Mouse (Mus musculus): ENCODE results near the gene Lrrc72. TPM values are rescaled to one million over a fixed set of nuclear protein-coding genes. Genes with fewer than 3 reads are reported as not detected.

Gene Lrrc72
- polyA plus RNA-seq, 1 experiment from 2014 or later, result not detected

- no peaks in the 10 kb centered on the region for H3K9me3 ChIP-seq (ENCODE audit: control insufficient read depth, low read length)
- no peak for ATAC-seq (replicated peaks; ENCODE audit: low FRiP score)
- H3K4me1 ChIP-seq (replicated peaks; ENCODE audit: control insufficient read depth, insufficient read depth, low read length), result no peaks in the 10 kb centered on the region
- no peak overlapping the region for H3K27ac ChIP-seq (ENCODE audit: low read depth, low read length)
- H3K4me3 ChIP-seq (ENCODE audit: low read depth, low read length), result no peak overlapping the region
- no peaks in the 10 kb centered on the region for H3K36me3 ChIP-seq (ENCODE audit: control insufficient read depth, insufficient read depth, low read length)
- no peak for DNase-seq (ENCODE audit: low spot score)
- H3K4me2 ChIP-seq (ENCODE audit: low read depth, low read length, severe bottlenecking), result no peak overlapping the region
- no peak overlapping the region for H3K9ac ChIP-seq (ENCODE audit: low read length)
- WGBS, result 85% methylated on average over 3 of the region's 3 CpGs
- no peaks in the 10 kb centered on the region for H3K27me3 ChIP-seq (ENCODE audit: control insufficient read depth, insufficient read depth, low read length)
Measured at GRCm38 (mm10) chr12:36241171-36241570, 12.0 kb downstream of the Lrrc72 start.

- H3K27me3 ChIP-seq (ENCODE audit: control insufficient read depth, insufficient read depth, low read length), result no peaks in the 10 kb centered on the region
- H3K36me3 ChIP-seq (ENCODE audit: control insufficient read depth, insufficient read depth, low read length), result no peaks in the 10 kb centered on the region
- H3K9me3 ChIP-seq (ENCODE audit: control insufficient read depth, low read length), result no peaks in the 10 kb centered on the region
- H3K4me2 ChIP-seq (ENCODE audit: low read depth, low read length, severe bottlenecking), result no peak overlapping the region
- no peak overlapping the region for H3K27ac ChIP-seq (ENCODE audit: low read depth, low read length)
- no peak overlapping the region for H3K4me3 ChIP-seq (ENCODE audit: low read depth, low read length)
- H3K9ac ChIP-seq (ENCODE audit: low read length), result no peak overlapping the region
- WGBS, result 82% methylated on average over 2 of the region's 2 CpGs
- ATAC-seq (replicated peaks; ENCODE audit: low FRiP score) (no peak), DNase-seq (ENCODE audit: low spot score) (no peak)
- no peaks in the 10 kb centered on the region for H3K4me1 ChIP-seq (replicated peaks; ENCODE audit: control insufficient read depth, insufficient read depth, low read length)
Measured at GRCm38 (mm10) chr12:36231386-36231785, 21.8 kb downstream of the Lrrc72 start.

GRCm38 (mm10) chr12:36224392-36224791 is 28.8 kb downstream of the Lrrc72 start:
- H3K9me3 ChIP-seq (ENCODE audit: control insufficient read depth, low read length), result no peaks in the 10 kb centered on the region
- no peak overlapping the region for H3K9ac ChIP-seq (ENCODE audit: low read length)
- no peaks in the 10 kb centered on the region for H3K4me1 ChIP-seq (replicated peaks; ENCODE audit: control insufficient read depth, insufficient read depth, low read length)
- H3K4me2 ChIP-seq (ENCODE audit: low read depth, low read length, severe bottlenecking), result no peak overlapping the region
- WGBS, result 64% methylated on average over 4 of the region's 4 CpGs
- DNase-seq (ENCODE audit: low spot score), result no peak
- H3K27me3 ChIP-seq (ENCODE audit: control insufficient read depth, insufficient read depth, low read length), result no peaks in the 10 kb centered on the region
- no peak for ATAC-seq (replicated peaks; ENCODE audit: low FRiP score)
- no peaks in the 10 kb centered on the region for H3K36me3 ChIP-seq (ENCODE audit: control insufficient read depth, insufficient read depth, low read length)
- H3K27ac ChIP-seq (ENCODE audit: low read depth, low read length), result no peak overlapping the region
- H3K4me3 ChIP-seq (ENCODE audit: low read depth, low read length), result no peak overlapping the region

- H3K4me2 ChIP-seq (ENCODE audit: low read depth, low read length, severe bottlenecking), result no peak overlapping the region
- 90% methylated on average over 10 of the region's 10 CpGs for WGBS
- H3K27ac ChIP-seq (ENCODE audit: low read depth, low read length), result no peak overlapping the region
- H3K36me3 ChIP-seq (ENCODE audit: control insufficient read depth, insufficient read depth, low read length), result no peaks in the 10 kb centered on the region
- no peaks in the 10 kb centered on the region for H3K27me3 ChIP-seq (ENCODE audit: control insufficient read depth, insufficient read depth, low read length)
- DNase-seq (ENCODE audit: low spot score) (no peak), ATAC-seq (replicated peaks; ENCODE audit: low FRiP score) (no peak)
- no peak overlapping the region for H3K9ac ChIP-seq (ENCODE audit: low read length)
- H3K4me3 ChIP-seq (ENCODE audit: low read depth, low read length), result no peak overlapping the region
- no peaks in the 10 kb centered on the region for H3K9me3 ChIP-seq (ENCODE audit: control insufficient read depth, low read length)
- no peaks in the 10 kb centered on the region for H3K4me1 ChIP-seq (replicated peaks; ENCODE audit: control insufficient read depth, insufficient read depth, low read length)
Measured at GRCm38 (mm10) chr12:36216905-36217304, 36.3 kb downstream of the Lrrc72 start.

GRCm38 (mm10) chr12:36216230-36216629 is 37.0 kb downstream of the Lrrc72 start:
- Histone ChIP-seq H3K36me3 (ENCODE audit: control insufficient read depth, insufficient read depth, low read length) (no peaks in the 10 kb centered on the region), H3K27me3 (ENCODE audit: control insufficient read depth, insufficient read depth, low read length) (no peaks in the 10 kb centered on the region), H3K4me3 (ENCODE audit: low read depth, low read length) (no peak overlapping the region), H3K4me1 (replicated peaks; ENCODE audit: control insufficient read depth, insufficient read depth, low read length) (no peaks in the 10 kb centered on the region), H3K9me3 (ENCODE audit: control insufficient read depth, low read length) (no peaks in the 10 kb centered on the region), H3K9ac (ENCODE audit: low read length) (no peak overlapping the region), H3K4me2 (ENCODE audit: low read depth, low read length, severe bottlenecking) (no peak overlapping the region), H3K27ac (ENCODE audit: low read depth, low read length) (no peak overlapping the region)
- 75% methylated on average over 4 of the region's 4 CpGs for WGBS
- ATAC-seq (replicated peaks; ENCODE audit: low FRiP score) (no peak), DNase-seq (ENCODE audit: low spot score) (no peak)

- no peaks in the 10 kb centered on the region for H3K4me1 ChIP-seq (replicated peaks; ENCODE audit: control insufficient read depth, insufficient read depth, low read length)
- 0% methylated on average over 1 of the region's 1 CpGs for WGBS
- H3K36me3 ChIP-seq (ENCODE audit: control insufficient read depth, insufficient read depth, low read length), result no peaks in the 10 kb centered on the region
- H3K27ac ChIP-seq (ENCODE audit: low read depth, low read length), result no peak overlapping the region
- no peaks in the 10 kb centered on the region for H3K27me3 ChIP-seq (ENCODE audit: control insufficient read depth, insufficient read depth, low read length)
- peak; percentile 72 for DNase-seq (ENCODE audit: low spot score)
- H3K9ac ChIP-seq (ENCODE audit: low read length), result no peak overlapping the region
- H3K9me3 ChIP-seq (ENCODE audit: control insufficient read depth, low read length), result no peaks in the 10 kb centered on the region
- H3K4me3 ChIP-seq (ENCODE audit: low read depth, low read length), result no peak overlapping the region
- ATAC-seq (replicated peaks; ENCODE audit: low FRiP score), result 0 out of 2 replicates have a peak, but pooled peaks have one; percentile 66
- H3K4me2 ChIP-seq (ENCODE audit: low read depth, low read length, severe bottlenecking), result no peak overlapping the region
Measured at GRCm38 (mm10) chr12:36215149-36215480, 38.1 kb downstream of the Lrrc72 start.

- no peaks in the 10 kb centered on the region for H3K9me3 ChIP-seq (ENCODE audit: control insufficient read depth, low read length)
- H3K9ac ChIP-seq (ENCODE audit: low read length), result no peak overlapping the region
- H3K36me3 ChIP-seq (ENCODE audit: control insufficient read depth, insufficient read depth, low read length), result no peaks in the 10 kb centered on the region
- DNase-seq (ENCODE audit: low spot score), result no peak
- no peak overlapping the region for H3K4me2 ChIP-seq (ENCODE audit: low read depth, low read length, severe bottlenecking)
- H3K4me1 ChIP-seq (replicated peaks; ENCODE audit: control insufficient read depth, insufficient read depth, low read length), result no peaks in the 10 kb centered on the region
- 49% methylated on average over 8 of the region's 8 CpGs for WGBS
- ATAC-seq (replicated peaks; ENCODE audit: low FRiP score), result 0 out of 2 replicates have a peak, but pooled peaks have one; percentile 46
- H3K27me3 ChIP-seq (ENCODE audit: control insufficient read depth, insufficient read depth, low read length), result no peaks in the 10 kb centered on the region
- no peak overlapping the region for H3K27ac ChIP-seq (ENCODE audit: low read depth, low read length)
- H3K4me3 ChIP-seq (ENCODE audit: low read depth, low read length), result no peak overlapping the region
Measured at GRCm38 (mm10) chr12:36214389-36215148, 38.6 kb downstream of the Lrrc72 start.

- Histone ChIP-seq H3K36me3 (ENCODE audit: control insufficient read depth, insufficient read depth, low read length) (no peaks in the 10 kb centered on the region), H3K9me3 (ENCODE audit: control insufficient read depth, low read length) (no peaks in the 10 kb centered on the region), H3K4me2 (ENCODE audit: low read depth, low read length, severe bottlenecking) (no peak overlapping the region), H3K27ac (ENCODE audit: low read depth, low read length) (no peak overlapping the region), H3K27me3 (ENCODE audit: control insufficient read depth, insufficient read depth, low read length) (no peaks in the 10 kb centered on the region), H3K4me3 (ENCODE audit: low read depth, low read length) (no peak overlapping the region), H3K9ac (ENCODE audit: low read length) (no peak overlapping the region), H3K4me1 (replicated peaks; ENCODE audit: control insufficient read depth, insufficient read depth, low read length) (no peaks in the 10 kb centered on the region; the same call in 1 of the 2 replicates)
- DNase-seq (ENCODE audit: low spot score) (no peak), ATAC-seq (replicated peaks; ENCODE audit: low FRiP score) (no peak)
- 86% methylated on average over 4 of the region's 4 CpGs for WGBS
Measured at GRCm38 (mm10) chr12:36210096-36210495, 43.1 kb downstream of the Lrrc72 start.

GRCm38 (mm10) chr12:36208456-36208855 is 44.7 kb downstream of the Lrrc72 start:
- H3K27ac ChIP-seq (ENCODE audit: low read depth, low read length), result no peak overlapping the region
- H3K9me3 ChIP-seq (ENCODE audit: control insufficient read depth, low read length), result no peaks in the 10 kb centered on the region
- H3K9ac ChIP-seq (ENCODE audit: low read length), result no peak overlapping the region
- DNase-seq (ENCODE audit: low spot score) (no peak), ATAC-seq (replicated peaks; ENCODE audit: low FRiP score) (no peak)
- H3K36me3 ChIP-seq (ENCODE audit: control insufficient read depth, insufficient read depth, low read length), result no peaks in the 10 kb centered on the region
- WGBS, result 73% methylated on average over 19 of the region's 19 CpGs
- no peak overlapping the region for H3K4me3 ChIP-seq (ENCODE audit: low read depth, low read length)
- no peak overlapping the region for H3K4me2 ChIP-seq (ENCODE audit: low read depth, low read length, severe bottlenecking)
- H3K4me1 ChIP-seq (replicated peaks; ENCODE audit: control insufficient read depth, insufficient read depth, low read length), result no peaks in the 10 kb centered on the region; the same call in 1 of the 2 replicates
- H3K27me3 ChIP-seq (ENCODE audit: control insufficient read depth, insufficient read depth, low read length), result no peaks in the 10 kb centered on the region
